Mouse (Mus musculus) ovary, postnatal 14 days (tissue): ENCODE data around the gene Cyp4f37.

Experiments used
- DNase-seq: peaks from one replicate; pipeline ENCODE4 v3.0.0; 2022; ENCODE audit warnings: low spot score

The Cyp4f37 gene

GRCm38 (mm10) chr17:32685048-32685750 lies 64.1 kb downstream of the Cyp4f37 start, which contains the start of gene Cyp4f15:
TSS of gene Cyp4f15 (plus strand) at chr17:32685627.
- peak; percentile 8 for DNase-seq
